Mouse (Mus musculus) liver (tissue): ENCODE results near the gene Foxe1.
A peak's percentile ranks its signal among the peaks of the same experiment; 100 is the strongest.

Experiments used
- DNase-seq: peaks from one replicate; pipeline ENCODE4 v3.0.0-alpha.2; 2020; ENCODE audit warnings: mixed read lengths

Foxe1 gene

GRCm38 (mm10) chr4:46347580-46348515 lies 4.4 kb downstream of the Foxe1 start:
- no peak for DNase-seq

- DNase-seq, result no peak
Measured at GRCm38 (mm10) chr4:46348897-46349296, 5.5 kb downstream of the Foxe1 start.

GRCm38 (mm10) chr4:46349530-46349929 lies 6.1 kb downstream of the Foxe1 start:
- no peak for DNase-seq

GRCm38 (mm10) chr4:46353045-46353444 lies 9.6 kb downstream of the Foxe1 start:
- DNase-seq, result peak; percentile 13

- DNase-seq, result peak; percentile 79
Measured at GRCm38 (mm10) chr4:46356351-46357133, 13.1 kb downstream of the Foxe1 start.

- no peak for DNase-seq
Measured at GRCm38 (mm10) chr4:46359539-46360253, 16.3 kb downstream of the Foxe1 start.

- DNase-seq, result no peak
Measured at GRCm38 (mm10) chr4:46361258-46361657, 17.8 kb downstream of the Foxe1 start.

- DNase-seq, result no peak
Measured at GRCm38 (mm10) chr4:46364360-46364759, 21.0 kb downstream of the Foxe1 start.

GRCm38 (mm10) chr4:46367487-46367959 lies 24.1 kb downstream of the Foxe1 start:
- no peak for DNase-seq

GRCm38 (mm10) chr4:46369070-46369469 lies 25.7 kb downstream of the Foxe1 start:
- DNase-seq, result no peak

- DNase-seq, result no peak
Measured at GRCm38 (mm10) chr4:46370406-46370805, 27.0 kb downstream of the Foxe1 start.

GRCm38 (mm10) chr4:46371030-46371429 lies 27.6 kb downstream of the Foxe1 start:
- peak; percentile 63 for DNase-seq

GRCm38 (mm10) chr4:46374455-46374854 lies 31.0 kb downstream of the Foxe1 start:
- no peak for DNase-seq

- DNase-seq, result peak; percentile 85
Measured at GRCm38 (mm10) chr4:46374869-46375368, 31.5 kb downstream of the Foxe1 start.

- DNase-seq, result no peak
Measured at GRCm38 (mm10) chr4:46388556-46388955, 45.1 kb downstream of the Foxe1 start.

- DNase-seq, result peak; percentile 95
Measured at GRCm38 (mm10) chr4:46389013-46389611, 45.7 kb downstream of the Foxe1 start, which contains the start of gene Trmo. TSS of gene Trmo (minus strand) at chr4:46389437.

GRCm38 (mm10) chr4:46389612-46390341 lies 46.4 kb downstream of the Foxe1 start:
- peak; percentile 59 for DNase-seq

- peak; percentile 92 for DNase-seq
Measured at GRCm38 (mm10) chr4:46390390-46390970, 47.1 kb downstream of the Foxe1 start.

GRCm38 (mm10) chr4:46394388-46394787 lies 51.0 kb downstream of the Foxe1 start:
- DNase-seq, result no peak

GRCm38 (mm10) chr4:46395736-46396135 lies 52.3 kb downstream of the Foxe1 start:
- DNase-seq, result peak; percentile 88
